Mouse (Mus musculus): ENCODE results near the gene RPS10-NUDT3.

RPS10-NUDT3 gene

DNA sequence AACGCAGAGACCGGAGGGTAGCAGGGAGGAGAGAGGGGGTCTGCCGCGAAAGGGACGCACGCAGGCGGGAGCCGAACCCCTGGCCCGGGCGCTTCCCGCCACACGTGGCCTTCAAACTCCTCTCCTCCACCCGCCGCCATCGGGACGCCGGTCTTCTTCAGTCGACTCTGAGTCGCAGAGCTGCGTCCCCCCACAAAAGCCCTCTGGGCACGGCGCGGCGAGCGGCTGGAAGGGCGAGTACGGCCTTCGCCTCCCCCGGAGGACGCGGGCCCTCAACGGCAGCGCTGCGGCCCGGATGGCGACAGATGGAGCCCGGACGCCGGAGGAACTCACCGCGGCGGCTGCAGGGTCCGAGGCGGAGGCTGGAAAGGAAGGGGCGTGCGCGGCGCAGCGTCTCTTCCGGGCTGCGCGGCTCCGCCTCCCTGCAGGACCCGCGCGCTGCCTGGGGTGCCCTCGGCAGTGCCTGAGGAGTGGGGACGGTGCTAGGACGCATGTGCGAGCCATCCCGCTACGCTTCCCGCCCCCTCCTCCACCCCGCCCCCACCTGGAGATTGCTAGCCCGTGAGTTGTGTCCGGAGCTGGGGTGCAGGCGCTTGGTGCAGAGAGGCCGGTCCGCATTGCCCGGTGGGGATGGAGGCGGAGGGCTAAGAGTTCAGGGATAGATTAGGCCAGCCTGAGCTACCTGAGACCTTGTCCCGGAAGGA lies at the start of gene RPS10-NUDT3:
RPS10-NUDT3 (minus strand) TSS at position 352 of the 704 bp plus-strand sequence.
- peak; percentile 41 to 75 for DNase-seq (ENCODE audit: low read depth in 1 of 2, low spot score in 2 of 2)

DNA sequence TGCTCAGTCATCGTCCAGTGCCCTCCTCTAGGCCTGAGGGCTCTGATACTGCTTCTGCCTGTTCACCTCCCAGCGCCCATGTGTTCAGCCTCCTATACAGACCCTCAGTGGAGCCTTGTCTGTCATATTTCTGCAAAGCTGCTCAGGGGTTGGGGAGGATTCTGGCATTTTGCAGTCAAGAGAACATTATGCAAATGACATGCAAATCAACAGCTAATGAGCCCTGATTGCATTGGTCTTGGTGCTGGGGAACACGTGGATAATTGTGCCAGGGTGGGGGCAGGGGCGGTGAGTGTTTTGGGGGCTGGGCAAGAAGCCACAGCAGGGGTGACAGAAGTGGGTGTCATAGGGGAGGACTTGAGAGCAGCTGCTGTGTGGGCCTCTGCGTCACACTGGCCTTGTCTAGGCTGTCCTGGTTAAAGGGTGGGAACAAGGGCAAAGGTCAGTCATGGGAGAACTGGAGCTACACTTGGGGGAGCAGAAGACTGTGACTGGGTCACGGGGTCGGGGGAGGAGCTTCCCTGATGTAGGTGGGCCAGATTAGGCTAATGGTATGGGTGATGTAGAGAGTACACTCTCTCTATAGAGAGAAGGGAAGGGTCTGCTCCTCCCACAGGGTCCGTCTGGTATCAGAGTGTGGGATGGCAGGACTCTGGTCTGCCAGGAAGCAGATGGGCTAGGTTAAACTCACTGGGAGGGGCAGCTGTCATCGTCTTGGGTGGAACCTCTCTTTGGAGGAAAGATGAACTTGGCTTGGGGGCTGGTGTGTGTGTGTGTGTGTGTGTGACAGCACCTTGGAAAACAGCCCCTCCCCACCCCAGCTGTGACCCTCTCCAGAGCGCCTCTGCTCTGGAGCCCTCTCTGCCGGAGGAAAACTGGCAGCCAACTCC lies 44.1 kb upstream of the RPS10-NUDT3 start:
- no peak for DNase-seq (ENCODE audit: low read depth in 1 of 2, low spot score in 2 of 2)

DNA sequence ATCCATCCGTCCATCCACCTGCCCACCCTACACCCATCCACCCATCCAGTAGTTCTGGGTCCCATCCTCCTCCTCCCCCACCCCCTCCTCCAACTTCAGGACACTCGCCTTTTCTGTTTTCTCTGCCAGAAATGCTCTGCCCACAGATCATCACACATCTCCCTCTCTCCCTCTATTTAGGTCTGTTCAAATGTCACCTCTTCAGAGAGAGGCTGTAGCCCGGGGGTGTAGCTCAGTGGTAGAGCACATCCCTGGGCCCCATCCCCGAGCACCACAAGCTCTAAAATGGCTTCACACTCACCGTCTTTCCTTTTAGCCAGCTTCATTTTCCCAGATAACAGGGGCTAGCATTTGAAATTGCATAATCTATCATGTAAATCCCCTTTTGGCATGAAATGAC lies 42.7 kb upstream of the RPS10-NUDT3 start:
- no peak for DNase-seq (ENCODE audit: low read depth in 1 of 2, low spot score in 2 of 2)

DNA sequence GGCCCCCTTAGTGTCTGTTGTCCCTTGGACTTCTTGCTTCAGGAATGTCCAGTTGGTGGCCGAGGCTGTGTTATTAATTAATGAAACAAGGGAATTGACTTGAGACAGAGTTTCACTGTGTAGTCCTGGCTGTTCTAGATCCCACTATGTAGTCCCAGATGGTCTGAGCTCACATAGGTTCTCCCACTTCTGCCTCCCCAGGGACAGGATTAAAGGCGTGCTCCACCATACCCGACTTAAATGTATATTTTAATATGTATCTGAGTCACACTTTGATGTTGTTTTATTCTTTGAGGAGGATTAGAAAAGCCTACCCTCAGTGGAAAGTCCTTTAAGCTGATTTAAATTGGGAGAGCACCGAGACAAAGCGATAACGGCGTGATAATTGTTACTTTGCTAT lies 41.2 kb upstream of the RPS10-NUDT3 start:
- DNase-seq (ENCODE audit: low read depth in 1 of 2, low spot score in 2 of 2): no peak

DNA sequence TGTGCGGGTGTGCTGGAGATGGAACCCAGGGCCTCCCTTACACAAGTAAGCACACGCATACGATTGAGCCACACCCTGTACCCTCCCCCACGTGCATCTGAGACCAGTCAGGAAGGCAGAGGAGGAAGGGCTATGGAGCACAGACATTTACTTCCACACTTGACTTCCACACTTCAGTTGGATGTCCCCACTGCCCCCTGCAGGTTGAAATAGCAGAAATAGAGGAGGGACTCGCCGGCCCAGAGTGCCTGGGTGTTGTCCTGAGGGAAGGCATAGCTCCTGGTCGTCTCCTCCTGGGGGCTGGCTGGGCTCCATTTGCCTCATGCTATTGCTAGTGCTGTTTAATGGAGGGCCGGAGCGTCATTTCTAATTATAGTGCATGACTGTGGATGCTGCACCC lies 40.4 kb upstream of the RPS10-NUDT3 start:
- DNase-seq (ENCODE audit: low read depth in 1 of 2, low spot score in 2 of 2): no peak

DNA sequence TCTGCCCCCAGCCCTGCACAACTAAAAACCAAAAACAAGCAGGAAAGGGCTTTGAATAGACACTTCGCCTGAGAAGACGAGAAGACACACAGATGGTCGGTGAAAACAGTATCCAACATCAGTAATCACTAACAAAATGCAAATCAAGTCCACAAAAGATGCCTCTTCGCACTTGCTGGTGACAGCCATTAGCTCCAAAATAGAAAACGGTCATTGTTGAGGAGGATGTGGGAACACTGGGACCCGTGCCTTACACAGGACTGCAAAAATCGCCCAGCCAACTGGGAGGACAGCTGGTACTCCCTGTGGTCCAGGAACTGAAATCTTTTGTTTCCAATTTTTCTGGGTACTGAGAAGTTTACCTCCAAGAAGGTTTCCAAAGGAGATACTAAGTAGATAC lies 38.9 kb upstream of the RPS10-NUDT3 start:
- no peak for DNase-seq (ENCODE audit: low read depth in 1 of 2, low spot score in 2 of 2)

DNA sequence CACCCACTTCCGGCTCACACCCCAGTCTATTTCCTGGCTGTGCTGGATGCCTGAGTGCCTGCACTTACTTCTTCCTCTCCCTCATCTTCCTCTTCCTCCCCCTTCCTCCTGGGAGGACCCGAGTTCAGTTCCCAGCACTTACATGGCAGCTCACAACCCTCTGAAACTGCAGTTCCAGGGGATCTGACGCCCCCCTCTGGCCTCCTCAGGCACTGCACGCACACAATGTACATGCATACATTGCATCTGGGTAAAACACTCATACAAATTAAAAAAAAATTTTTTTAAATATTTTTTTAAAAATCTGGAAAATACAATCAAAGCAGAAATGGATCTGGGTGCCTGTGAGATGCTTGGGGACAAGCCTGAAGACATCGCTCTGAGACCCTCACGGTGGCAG lies 36.7 kb upstream of the RPS10-NUDT3 start:
- no peak for DNase-seq (ENCODE audit: low read depth in 1 of 2, low spot score in 2 of 2)

DNA sequence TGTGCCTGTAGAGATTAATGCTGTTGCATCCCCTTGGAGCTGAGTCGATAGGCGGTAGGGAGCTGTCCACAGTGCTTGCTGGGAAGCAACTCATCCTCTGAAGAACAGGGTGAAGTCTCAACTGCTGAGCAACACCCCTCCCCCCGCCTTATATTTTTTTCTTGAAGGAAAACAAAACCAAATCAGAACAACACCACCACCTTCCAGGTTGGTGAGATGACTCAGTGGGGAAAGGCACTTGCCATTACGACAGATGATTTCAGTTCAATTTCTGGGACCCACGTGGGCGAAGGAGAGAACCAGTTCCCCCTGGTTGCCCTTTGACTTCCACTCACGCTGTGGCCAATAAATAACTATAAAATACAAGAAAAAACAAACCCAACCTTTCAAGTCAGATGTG lies 23.7 kb upstream of the RPS10-NUDT3 start:
- DNase-seq (ENCODE audit: low read depth in 1 of 2, low spot score in 2 of 2): no peak

DNA sequence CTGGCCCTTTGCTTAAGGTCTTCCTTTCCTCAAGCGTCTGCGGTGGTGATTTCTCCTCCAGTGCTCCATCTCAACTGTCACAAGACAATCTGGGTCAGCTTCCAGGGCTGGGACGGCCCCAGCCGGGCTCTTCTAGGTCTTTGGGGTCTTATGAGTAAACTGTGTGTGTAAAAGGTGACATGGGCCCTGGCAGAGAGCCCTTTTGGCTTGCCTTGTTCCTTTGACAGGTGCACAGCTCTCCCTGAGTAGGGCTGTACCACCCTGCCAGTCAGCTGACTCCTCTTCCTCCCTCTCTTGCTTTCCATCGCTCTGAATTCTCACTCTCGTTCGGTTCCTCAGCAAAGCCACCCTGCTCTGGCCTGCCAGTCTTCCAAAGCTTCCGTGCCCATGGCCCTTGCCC lies 22.1 kb upstream of the RPS10-NUDT3 start:
- no peak for DNase-seq (ENCODE audit: low read depth in 1 of 2, low spot score in 2 of 2)

DNA sequence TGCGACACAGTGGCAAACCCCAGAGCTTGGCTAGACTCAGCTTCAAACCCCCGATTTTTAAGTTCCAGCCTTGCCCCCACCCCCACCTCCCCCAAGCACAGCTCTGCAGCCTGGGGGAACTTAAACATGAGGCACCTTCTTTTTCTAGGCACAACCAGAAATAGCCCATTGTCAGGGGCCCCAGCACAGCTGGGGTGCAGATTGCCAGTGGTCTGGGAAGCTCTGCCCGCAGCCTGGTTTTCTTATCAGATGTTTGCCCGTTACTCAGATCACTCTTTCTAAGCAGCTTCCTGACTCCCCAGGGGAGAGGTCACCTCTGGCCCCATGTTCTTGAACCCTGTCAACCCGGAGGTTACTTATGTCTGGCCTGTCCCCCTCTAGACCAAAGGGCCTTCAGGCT lies 21.4 kb upstream of the RPS10-NUDT3 start:
- DNase-seq (ENCODE audit: low read depth in 1 of 2, low spot score in 2 of 2): no peak

DNA sequence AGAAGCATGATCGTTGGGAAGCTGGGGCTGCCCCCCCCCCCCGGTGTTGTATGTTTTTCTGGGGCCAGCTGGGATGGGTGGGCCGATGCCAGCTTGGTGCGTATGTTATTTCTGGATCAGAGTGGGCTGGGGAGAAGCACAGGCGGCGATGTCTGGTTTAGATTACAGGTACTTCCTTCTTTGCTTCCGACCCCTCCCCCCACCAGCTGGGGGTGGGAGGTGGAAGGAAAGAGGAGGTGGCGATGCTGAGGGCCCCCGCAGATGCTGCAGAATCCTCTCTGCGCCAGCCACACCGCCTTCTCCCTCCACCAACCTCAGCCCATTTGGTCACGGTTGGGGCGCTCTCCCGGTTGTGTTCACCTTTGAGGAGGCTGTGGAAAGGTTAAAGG lies 21.0 kb upstream of the RPS10-NUDT3 start:
- DNase-seq (ENCODE audit: low read depth in 1 of 2, low spot score in 2 of 2): no peak

DNA sequence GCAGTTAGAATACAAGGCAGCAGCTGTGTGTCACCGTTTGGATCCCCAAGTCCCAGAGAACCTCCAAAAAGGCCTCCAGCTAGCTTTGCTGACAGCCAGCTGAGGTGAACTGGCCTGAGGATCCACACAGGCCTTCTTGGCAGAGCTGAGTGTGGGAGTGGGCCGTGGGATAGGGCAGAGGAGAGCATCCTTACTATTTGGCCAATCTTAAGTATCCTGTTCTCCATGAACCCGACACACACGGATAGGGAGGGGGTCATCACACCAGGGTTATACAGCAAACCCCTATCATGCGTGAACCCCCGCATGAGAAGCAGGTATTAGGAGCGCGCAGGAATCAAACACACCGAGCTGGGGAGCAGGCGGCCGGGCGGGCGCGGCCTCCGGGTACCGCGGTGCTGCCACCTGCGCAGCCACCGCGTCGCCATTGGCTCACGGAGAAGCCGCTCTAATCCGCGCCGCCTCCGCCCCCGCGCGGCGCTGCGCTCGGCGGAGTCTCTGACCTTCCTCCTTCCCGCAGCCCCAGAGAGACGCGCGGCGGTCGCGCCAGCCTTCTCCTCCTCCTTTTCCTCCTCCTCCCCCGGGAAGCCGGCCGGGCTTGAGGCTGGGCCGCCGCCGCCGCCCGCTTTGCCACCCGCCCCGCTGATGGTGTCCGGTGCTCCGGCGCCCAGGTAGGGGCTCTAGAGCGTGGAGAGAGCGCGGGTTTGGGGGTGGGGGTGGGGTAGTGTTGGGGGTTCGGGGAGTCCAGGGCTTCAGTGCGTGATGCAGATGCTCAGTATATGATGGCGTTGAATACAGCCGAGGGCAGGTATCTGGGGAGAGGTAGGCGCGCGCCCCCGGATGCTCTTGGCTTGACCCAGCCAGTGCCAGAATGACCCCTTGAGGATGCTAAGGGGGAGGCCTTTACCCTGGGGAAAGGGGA lies 20.3 kb upstream of the RPS10-NUDT3 start, which contains the start of gene Pacsin1:
Pacsin1 (plus strand) TSS at position 421 of the 922 bp plus-strand sequence.
- no peak for DNase-seq (ENCODE audit: low read depth in 1 of 2, low spot score in 2 of 2)

DNA sequence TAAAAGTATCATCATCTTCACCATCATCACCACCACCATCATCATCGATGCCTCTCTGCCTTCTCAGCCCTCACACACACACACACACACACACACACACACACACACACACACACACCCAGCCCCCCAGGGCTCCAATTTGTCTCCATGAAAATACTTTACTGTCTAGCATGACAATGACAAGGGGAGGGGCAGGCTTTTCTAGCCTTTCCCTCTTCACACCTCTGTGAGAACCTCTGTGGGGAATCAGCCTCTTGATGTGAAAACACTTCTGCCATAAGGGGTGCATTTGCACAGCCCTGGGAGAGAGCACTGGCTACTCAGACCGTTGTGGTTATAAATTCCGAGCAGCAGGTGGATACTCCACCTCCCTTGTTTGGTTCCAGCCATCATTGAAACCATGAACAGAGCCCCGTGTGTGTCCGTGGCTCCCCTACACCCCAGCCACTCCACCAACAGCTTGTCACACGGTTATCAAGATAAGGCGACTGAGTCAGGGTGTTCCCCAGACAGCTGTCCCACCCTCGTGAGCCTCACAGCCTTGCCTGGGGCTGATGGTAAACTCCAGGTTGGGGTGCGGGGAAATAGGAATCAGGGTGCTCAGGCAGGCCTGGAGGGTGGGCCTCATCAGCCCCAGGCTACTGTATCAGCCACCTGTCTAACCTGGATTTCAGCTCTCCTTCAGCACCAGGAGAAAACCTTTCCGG lies 18.4 kb upstream of the RPS10-NUDT3 start:
- no peak for DNase-seq (ENCODE audit: low read depth in 1 of 2, low spot score in 2 of 2)

DNA sequence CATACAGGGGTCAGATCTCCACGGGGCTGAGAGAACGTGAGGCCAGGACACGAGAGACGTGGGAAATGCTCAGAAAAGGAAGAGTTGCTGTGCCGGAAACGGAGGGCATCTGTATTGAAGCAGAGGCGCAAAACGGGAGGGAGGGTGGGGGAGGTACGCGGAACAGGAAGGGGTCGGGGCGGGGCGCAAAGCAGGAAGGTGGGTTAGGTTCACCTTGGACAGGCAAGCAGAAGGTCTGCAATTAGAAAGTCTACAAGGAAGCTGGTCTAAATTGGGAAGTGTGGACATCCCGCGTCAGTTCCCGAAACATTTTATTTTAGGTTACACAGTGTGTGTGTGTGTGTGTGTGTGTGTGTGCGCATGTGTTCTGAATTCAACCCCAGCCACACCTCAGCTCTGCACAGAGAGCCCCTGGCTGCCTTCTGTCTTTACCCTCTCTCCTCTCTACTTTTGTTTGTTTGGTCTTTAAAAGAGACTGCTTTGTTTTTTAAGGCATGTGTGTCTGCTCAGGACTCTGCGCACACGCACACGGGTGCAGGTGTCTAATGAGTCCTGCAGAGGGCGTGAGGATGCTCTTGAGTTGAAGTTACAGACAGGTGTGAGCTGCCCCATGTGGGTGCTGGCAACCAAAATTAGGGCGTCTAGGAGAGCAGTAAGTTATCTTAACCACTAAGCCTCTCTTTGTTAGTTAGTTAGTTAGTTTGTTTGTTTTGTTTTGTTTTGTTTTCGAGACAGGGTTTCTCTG lies 17.2 kb upstream of the RPS10-NUDT3 start:
- no peak for DNase-seq (ENCODE audit: low read depth in 1 of 2, low spot score in 2 of 2)

DNA sequence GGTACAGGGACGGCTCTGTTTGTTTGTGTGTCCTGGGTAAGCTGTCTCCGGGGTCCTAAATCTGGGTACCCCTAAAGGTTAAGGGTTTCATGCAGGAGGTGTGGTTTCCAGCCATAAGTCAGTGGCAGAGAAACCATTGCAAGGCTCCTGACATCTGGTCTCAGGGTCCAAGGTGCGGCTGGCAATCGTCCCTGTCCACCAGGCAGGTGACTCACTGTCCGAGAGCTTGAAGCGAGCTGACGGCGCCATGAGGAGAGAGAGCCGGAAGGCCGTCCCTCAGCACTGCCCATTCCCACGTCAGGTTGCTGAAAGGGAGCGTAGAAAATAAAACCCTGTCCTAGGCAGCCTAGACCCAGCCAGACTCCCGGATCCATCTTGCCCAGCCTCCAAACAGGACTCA lies 15.6 kb upstream of the RPS10-NUDT3 start:
- no peak for DNase-seq (ENCODE audit: low read depth in 1 of 2, low spot score in 2 of 2)

DNA sequence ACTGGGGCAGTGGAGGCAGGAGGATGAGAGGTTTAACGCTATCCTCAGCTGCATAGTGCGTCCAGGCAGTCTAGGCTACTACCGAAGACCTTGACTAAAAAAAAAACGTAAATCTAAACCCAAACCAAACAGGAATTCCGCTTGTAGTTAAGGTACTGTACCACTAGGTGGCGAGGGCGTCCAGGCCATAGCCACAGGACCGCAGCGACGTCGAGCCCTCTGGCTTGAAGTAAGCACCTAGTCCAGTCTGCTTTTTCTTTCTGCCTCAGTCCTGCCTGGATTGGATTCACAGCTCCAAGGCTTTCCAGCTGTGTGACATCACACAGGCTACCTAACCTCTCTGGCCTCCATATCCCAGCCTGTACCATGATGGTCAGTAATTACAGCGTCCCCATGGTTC lies 15.1 kb upstream of the RPS10-NUDT3 start:
- DNase-seq (ENCODE audit: low read depth in 1 of 2, low spot score in 2 of 2): peak in 1 of 2 experiments; percentile 46

DNA sequence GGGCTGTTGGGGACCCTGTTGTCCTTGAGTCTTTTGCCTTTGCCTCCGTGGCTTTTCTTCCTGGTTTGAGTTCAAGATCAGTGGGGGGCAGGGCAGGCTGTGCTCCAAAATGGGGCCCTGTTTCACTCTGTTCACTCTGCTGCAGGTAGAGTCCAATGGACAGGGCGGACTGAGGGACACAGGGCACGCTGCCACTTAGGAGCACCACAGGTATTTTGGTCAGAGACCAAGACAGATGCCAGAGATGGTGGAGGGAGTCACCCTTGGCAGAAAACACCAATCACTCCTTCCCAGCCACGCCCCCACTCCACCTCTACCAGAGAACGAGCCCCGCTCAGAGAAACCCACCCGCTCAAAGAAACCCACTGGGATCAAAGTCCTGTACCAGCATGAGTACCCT lies 10.8 kb upstream of the RPS10-NUDT3 start:
- DNase-seq (ENCODE audit: low read depth in 1 of 2, low spot score in 2 of 2): no peak

DNA sequence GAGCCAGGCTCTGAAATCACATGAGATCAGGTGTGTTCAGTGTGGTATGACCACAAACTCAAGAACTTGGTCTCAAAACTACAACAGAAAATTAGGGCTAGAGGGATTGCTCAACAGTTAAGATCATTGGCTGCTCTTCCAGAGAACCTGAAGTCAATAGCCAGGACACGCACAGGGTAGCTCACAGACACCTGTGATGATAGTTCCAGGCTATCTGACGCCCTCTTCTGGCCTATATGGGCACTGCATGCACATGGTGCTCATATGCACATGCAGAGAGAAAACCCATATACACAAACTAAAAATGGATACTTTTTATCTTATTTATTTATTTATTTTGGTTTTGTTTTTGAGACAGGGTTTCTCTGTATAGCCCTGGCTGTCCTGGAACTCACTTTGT lies 9.6 kb upstream of the RPS10-NUDT3 start:
- no peak for DNase-seq (ENCODE audit: low read depth in 1 of 2, low spot score in 2 of 2)

DNA sequence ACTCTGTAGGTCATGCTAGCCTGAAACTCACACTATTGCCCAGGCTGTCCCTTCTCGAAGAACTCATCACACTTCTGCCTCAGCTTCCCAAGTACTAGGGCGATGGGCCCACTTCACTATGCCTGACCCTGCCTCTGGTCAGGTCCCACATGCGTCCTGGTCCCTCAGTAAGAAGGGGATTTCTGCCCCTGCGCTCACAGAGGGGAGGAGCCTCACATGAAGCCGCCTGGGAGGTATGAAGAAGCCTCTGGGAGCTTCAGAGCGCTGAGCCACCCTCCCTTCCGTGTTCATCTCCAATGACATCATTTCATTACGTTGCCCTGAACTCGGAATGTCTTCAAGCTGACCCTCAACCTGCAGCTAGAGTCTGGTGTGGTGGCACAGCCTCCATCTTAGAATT lies 8.7 kb upstream of the RPS10-NUDT3 start:
- DNase-seq (ENCODE audit: low read depth in 1 of 2, low spot score in 2 of 2): no peak

DNA sequence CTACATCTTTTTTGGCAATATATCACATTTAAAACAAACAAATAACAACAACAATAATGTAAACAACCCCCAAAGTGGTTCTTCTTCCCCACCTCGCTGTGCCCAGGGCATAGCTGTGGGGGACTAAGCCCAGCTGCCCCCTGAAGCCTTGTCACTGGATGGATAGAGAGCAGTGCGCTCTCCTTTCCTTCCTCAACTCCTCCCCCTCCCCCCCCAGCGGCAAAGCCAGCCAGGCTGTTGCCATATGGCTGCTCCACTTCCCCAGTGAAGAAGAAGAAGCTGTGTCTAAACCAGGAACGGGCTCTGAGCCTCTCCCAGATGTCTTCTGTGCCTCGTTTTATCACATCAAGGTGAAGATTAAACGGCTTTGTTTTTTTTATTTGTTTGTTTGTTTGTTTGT lies 8.1 kb upstream of the RPS10-NUDT3 start:
- DNase-seq (ENCODE audit: low read depth in 1 of 2, low spot score in 2 of 2): no peak

Measured in monocyte, adult 2 months (primary cell).